Mouse (Mus musculus): ENCODE results near the gene Kcnb1. TPM values are rescaled to one million over a fixed set of nuclear protein-coding genes. Genes with fewer than 3 reads are reported as not detected.
A peak's percentile ranks its signal among the peaks of the same experiment; 100 is the strongest.

Gene Kcnb1
- polyA plus RNA-seq, 1 experiment from 2014 or later, result 1.3 TPM

- WGBS, result 78% methylated on average over 1 of the region's 1 CpGs
- no peak for ATAC-seq (ENCODE audit: insufficient number of reproducible peaks, insufficient read depth, low FRiP score, low TSS enrichment)
- H3K4me1 ChIP-seq, result 0 out of 2 replicates have a peak, but pooled peaks cover 2% of the 10 kb centered on the region
- no peak overlapping the region for H3K4me2 ChIP-seq (replicated peaks)
- no peaks in the 10 kb centered on the region for H3K36me3 ChIP-seq
- H3K4me3 ChIP-seq, result no peak overlapping the region
- no peaks in the 10 kb centered on the region for H3K9me3 ChIP-seq
- H3K27me3 ChIP-seq, result no peaks in the 10 kb centered on the region
- H3K27ac ChIP-seq, result no peak overlapping the region
- H3K9ac ChIP-seq, result no peak overlapping the region
These were observed 99.7 kb downstream of the Kcnb1 start for GRCm38 (mm10) chr2:167090271-167090670.

- ATAC-seq (ENCODE audit: insufficient number of reproducible peaks, insufficient read depth, low FRiP score, low TSS enrichment), result no peak
These were observed 103.1 kb downstream of the Kcnb1 start for GRCm38 (mm10) chr2:167086836-167087235.

GRCm38 (mm10) chr2:167086092-167086491, 103.9 kb downstream of the Kcnb1 start:
- H3K36me3 ChIP-seq, result no peaks in the 10 kb centered on the region
- H3K9me3 ChIP-seq, result no peaks in the 10 kb centered on the region
- no peak overlapping the region for H3K4me3 ChIP-seq
- ATAC-seq (ENCODE audit: insufficient number of reproducible peaks, insufficient read depth, low FRiP score, low TSS enrichment), result no peak
- H3K27me3 ChIP-seq, result no peaks in the 10 kb centered on the region
- peaks cover 8% of the 10 kb centered on the region; the same call in 1 of the 2 replicates for H3K4me1 ChIP-seq
- H3K9ac ChIP-seq, result no peak overlapping the region
- H3K27ac ChIP-seq, result no peak overlapping the region
- no peak overlapping the region for H3K4me2 ChIP-seq (replicated peaks)
- 74% methylated on average over 11 of the region's 11 CpGs for WGBS

More at GRCm38 (mm10) chr2:167086836-167087235, 103.1 kb downstream of the Kcnb1 start:
- Histone ChIP-seq H3K36me3 (no peaks in the 10 kb centered on the region), H3K4me2 (replicated peaks) (no peak overlapping the region), H3K27ac (no peak overlapping the region), H3K4me1 (peaks cover 2% of the 10 kb centered on the region; the same call in 1 of the 2 replicates), H3K27me3 (no peaks in the 10 kb centered on the region), H3K9me3 (no peaks in the 10 kb centered on the region), H3K9ac (no peak overlapping the region), H3K4me3 (no peak overlapping the region)
- 73% methylated on average over 5 of the region's 5 CpGs for WGBS

- ATAC-seq (ENCODE audit: insufficient number of reproducible peaks, insufficient read depth, low FRiP score, low TSS enrichment), result peak; percentile 24; the same call in 1 of the 2 replicates
- 25% methylated on average over 4 of the region's 4 CpGs for WGBS
- Histone ChIP-seq H3K36me3 (no peaks in the 10 kb centered on the region), H3K9me3 (no peaks in the 10 kb centered on the region), H3K27me3 (no peaks in the 10 kb centered on the region), H3K4me3 (no peak overlapping the region), H3K4me1 (peaks cover 31% of the 10 kb centered on the region), H3K27ac (no peak overlapping the region), H3K4me2 (replicated peaks) (no peak overlapping the region), H3K9ac (no peak overlapping the region)
These were observed 108.3 kb downstream of the Kcnb1 start for GRCm38 (mm10) chr2:167081639-167082038.

GRCm38 (mm10) chr2:167081135-167081534, 108.8 kb downstream of the Kcnb1 start:
- 61% methylated on average over 6 of the region's 6 CpGs for WGBS
- no peaks in the 10 kb centered on the region for H3K36me3 ChIP-seq
- no peak overlapping the region for H3K4me3 ChIP-seq

GRCm38 (mm10) chr2:167080387-167080786, 109.6 kb downstream of the Kcnb1 start:
- 74% methylated on average over 3 of the region's 3 CpGs for WGBS
- no peak for ATAC-seq (ENCODE audit: insufficient number of reproducible peaks, insufficient read depth, low FRiP score, low TSS enrichment)
- Histone ChIP-seq H3K9ac (no peak overlapping the region), H3K4me1 (peaks cover 31% of the 10 kb centered on the region), H3K4me3 (no peak overlapping the region), H3K27ac (peak overlapping the region; percentile 57; the same call in 1 of the 2 replicates), H3K4me2 (replicated peaks) (no peak overlapping the region), H3K9me3 (no peaks in the 10 kb centered on the region), H3K27me3 (no peaks in the 10 kb centered on the region), H3K36me3 (no peaks in the 10 kb centered on the region)

More at GRCm38 (mm10) chr2:167081135-167081534, 108.8 kb downstream of the Kcnb1 start:
- Histone ChIP-seq H3K4me2 (replicated peaks) (no peak overlapping the region), H3K27me3 (no peaks in the 10 kb centered on the region), H3K4me1 (peaks cover 31% of the 10 kb centered on the region), H3K9me3 (no peaks in the 10 kb centered on the region), H3K27ac (no peak overlapping the region), H3K9ac (no peak overlapping the region)
- ATAC-seq (ENCODE audit: insufficient number of reproducible peaks, insufficient read depth, low FRiP score, low TSS enrichment), result no peak

GRCm38 (mm10) chr2:167079535-167080257, 110.3 kb downstream of the Kcnb1 start:
- no peaks in the 10 kb centered on the region for H3K36me3 ChIP-seq
- H3K4me2 ChIP-seq (replicated peaks), result peak overlapping the region; percentile 23; the same call in 1 of the 2 replicates
- WGBS, result 28% methylated on average over 18 of the region's 18 CpGs
- peak overlapping the region; percentile 61 for H3K27ac ChIP-seq
- H3K4me3 ChIP-seq, result no peak overlapping the region
- no peak overlapping the region for H3K9ac ChIP-seq
- peaks cover 31% of the 10 kb centered on the region for H3K4me1 ChIP-seq
- H3K9me3 ChIP-seq, result no peaks in the 10 kb centered on the region
- H3K27me3 ChIP-seq, result no peaks in the 10 kb centered on the region
- 0 out of 2 replicates have a peak, but pooled peaks have one; percentile 12 for ATAC-seq (ENCODE audit: insufficient number of reproducible peaks, insufficient read depth, low FRiP score, low TSS enrichment)

- H3K27me3 ChIP-seq, result no peaks in the 10 kb centered on the region
- H3K9ac ChIP-seq, result no peak overlapping the region
- H3K4me2 ChIP-seq (replicated peaks), result peak overlapping the region; percentile 23; the same call in 1 of the 2 replicates
- H3K4me3 ChIP-seq, result no peak overlapping the region
- peak overlapping the region; percentile 61 for H3K27ac ChIP-seq
- H3K36me3 ChIP-seq, result no peaks in the 10 kb centered on the region
- no peaks in the 10 kb centered on the region for H3K9me3 ChIP-seq
- WGBS, result 38% methylated on average over 9 of the region's 9 CpGs
- peaks cover 31% of the 10 kb centered on the region for H3K4me1 ChIP-seq
- ATAC-seq (ENCODE audit: insufficient number of reproducible peaks, insufficient read depth, low FRiP score, low TSS enrichment), result peak; percentile 39; the same call in 1 of the 2 replicates
These were observed 110.9 kb downstream of the Kcnb1 start for GRCm38 (mm10) chr2:167078931-167079495.

- no peak overlapping the region for H3K9ac ChIP-seq
- 36% methylated on average over 7 of the region's 7 CpGs for WGBS
- no peaks in the 10 kb centered on the region for H3K9me3 ChIP-seq
- H3K4me2 ChIP-seq (replicated peaks), result no peak overlapping the region
- H3K27ac ChIP-seq, result peak overlapping the region; percentile 61
- no peak overlapping the region for H3K4me3 ChIP-seq
- H3K27me3 ChIP-seq, result no peaks in the 10 kb centered on the region
- peaks cover 31% of the 10 kb centered on the region for H3K4me1 ChIP-seq
- no peak for ATAC-seq (ENCODE audit: insufficient number of reproducible peaks, insufficient read depth, low FRiP score, low TSS enrichment)
- H3K36me3 ChIP-seq, result no peaks in the 10 kb centered on the region
These were observed 111.5 kb downstream of the Kcnb1 start for GRCm38 (mm10) chr2:167078486-167078885.

- Histone ChIP-seq H3K4me2 (replicated peaks) (no peak overlapping the region), H3K9me3 (no peaks in the 10 kb centered on the region), H3K27ac (no peak overlapping the region), H3K4me3 (no peak overlapping the region), H3K36me3 (no peaks in the 10 kb centered on the region), H3K4me1 (peaks cover 31% of the 10 kb centered on the region), H3K9ac (no peak overlapping the region), H3K27me3 (no peaks in the 10 kb centered on the region)
- WGBS, result 86% methylated on average over 11 of the region's 11 CpGs
- ATAC-seq (ENCODE audit: insufficient number of reproducible peaks, insufficient read depth, low FRiP score, low TSS enrichment), result no peak
These were observed 112.6 kb downstream of the Kcnb1 start for GRCm38 (mm10) chr2:167077199-167077962.

- no peak for ATAC-seq (ENCODE audit: insufficient number of reproducible peaks, insufficient read depth, low FRiP score, low TSS enrichment)
- Histone ChIP-seq H3K27me3 (no peaks in the 10 kb centered on the region), H3K4me2 (replicated peaks) (no peak overlapping the region), H3K4me1 (peaks cover 28% of the 10 kb centered on the region), H3K4me3 (no peak overlapping the region), H3K36me3 (no peaks in the 10 kb centered on the region), H3K9ac (no peak overlapping the region), H3K9me3 (no peaks in the 10 kb centered on the region), H3K27ac (no peak overlapping the region)
- whole genome bisulfite sequencing, result 83% methylated on average over 2 of the region's 2 CpGs
These were observed 113.2 kb downstream of the Kcnb1 start for GRCm38 (mm10) chr2:167076759-167077158.
